Mouse (Mus musculus): ENCODE measurements around the gene Pou5f1. TPM values are rescaled to one million over a fixed set of nuclear protein-coding genes. Genes with fewer than 3 reads are reported as not detected.
A peak's percentile ranks its signal among the peaks of the same experiment; 100 is the strongest.
"Not testable (repeated sequence)": the region's sequence is repeated elsewhere in the genome, so short reads cannot be mapped to it uniquely, and the experiment has no call there.

Gene Pou5f1
- polyA plus RNA-seq, 1 experiment: not detected

DNA sequence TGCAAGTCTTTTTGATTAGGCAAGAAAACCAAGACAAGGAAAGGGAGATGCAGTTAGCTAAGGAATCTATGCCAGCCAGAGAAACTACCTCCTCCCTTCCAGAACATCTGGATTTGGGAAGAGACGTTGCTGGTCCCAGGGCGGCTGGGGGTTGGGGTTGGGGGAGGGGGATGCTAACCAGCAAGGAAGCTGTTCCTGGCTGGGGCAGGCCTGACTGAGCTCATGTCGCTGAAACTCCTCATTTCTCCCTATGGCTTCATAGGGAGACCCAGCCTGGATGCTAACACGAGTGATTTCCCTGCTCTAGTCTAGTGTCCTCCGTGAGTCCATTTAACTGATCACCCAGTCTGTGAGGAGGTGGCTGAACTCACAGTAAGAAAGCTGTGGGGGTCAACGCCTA, 3.6 kb upstream of the Pou5f1 start:
- TF ChIP-seq CTCF (IDR thresholded peaks at IDR 0.05; ENCODE audit: borderline replicate concordance, extremely low read depth, insufficient read depth, insufficient read length) (no peak), POLR2A (IDR thresholded peaks at IDR 0.05; ENCODE audit: borderline replicate concordance, extremely low read depth, insufficient read depth, insufficient read length, poor library complexity, severe bottlenecking) (no peak)

DNA sequence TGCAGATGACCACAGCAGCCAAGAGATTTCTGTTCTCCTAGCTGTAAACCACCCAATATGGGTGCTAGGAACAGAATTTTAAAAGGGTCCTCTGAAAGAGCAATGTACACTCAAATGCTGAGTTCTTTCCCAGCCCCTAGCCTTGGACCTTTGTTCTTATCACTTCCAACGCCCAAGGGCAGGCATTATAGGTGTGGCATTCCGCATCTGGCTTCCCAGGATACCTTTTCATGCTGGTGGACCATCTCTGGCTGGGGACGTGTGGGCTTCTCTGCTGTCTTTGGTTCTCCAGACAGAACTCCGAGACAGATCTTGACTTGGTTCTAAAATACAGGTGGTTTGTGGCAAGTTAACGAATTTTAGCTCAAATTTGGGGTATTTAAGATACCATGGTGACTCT, 3.1 kb upstream of the Pou5f1 start:
- TF ChIP-seq CTCF (IDR thresholded peaks at IDR 0.05; ENCODE audit: borderline replicate concordance, extremely low read depth, insufficient read depth, insufficient read length) (no peak), POLR2A (IDR thresholded peaks at IDR 0.05; ENCODE audit: borderline replicate concordance, extremely low read depth, insufficient read depth, insufficient read length, poor library complexity, severe bottlenecking) (no peak)
- no peak for DNase-seq (ENCODE audit: low read depth)

More for the DNA sequence above, 3.6 kb upstream of the Pou5f1 start:
- no peak for DNase-seq (ENCODE audit: low read depth)

DNA sequence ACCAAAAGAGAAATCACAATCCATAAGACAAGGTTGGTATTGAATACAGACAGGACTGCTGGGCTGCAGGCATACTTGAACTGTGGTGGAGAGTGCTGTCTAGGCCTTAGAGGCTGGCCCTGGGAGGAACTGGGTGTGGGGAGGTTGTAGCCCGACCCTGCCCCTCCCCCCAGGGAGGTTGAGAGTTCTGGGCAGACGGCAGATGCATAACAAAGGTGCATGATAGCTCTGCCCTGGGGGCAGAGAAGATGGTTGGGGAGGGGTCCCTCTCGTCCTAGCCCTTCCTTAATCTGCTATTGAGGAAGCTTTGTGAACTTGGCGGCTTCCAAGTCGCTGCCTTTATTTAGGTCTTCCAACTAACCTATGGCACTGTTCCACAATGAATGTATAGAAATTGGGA, 2.0 kb upstream of the Pou5f1 start:
- no peak for DNase-seq (ENCODE audit: low read depth)
- TF ChIP-seq POLR2A (IDR thresholded peaks at IDR 0.05; ENCODE audit: borderline replicate concordance, extremely low read depth, insufficient read depth, insufficient read length, poor library complexity, severe bottlenecking) (no peak), CTCF (IDR thresholded peaks at IDR 0.05; ENCODE audit: borderline replicate concordance, extremely low read depth, insufficient read depth, insufficient read length) (no peak)

DNA sequence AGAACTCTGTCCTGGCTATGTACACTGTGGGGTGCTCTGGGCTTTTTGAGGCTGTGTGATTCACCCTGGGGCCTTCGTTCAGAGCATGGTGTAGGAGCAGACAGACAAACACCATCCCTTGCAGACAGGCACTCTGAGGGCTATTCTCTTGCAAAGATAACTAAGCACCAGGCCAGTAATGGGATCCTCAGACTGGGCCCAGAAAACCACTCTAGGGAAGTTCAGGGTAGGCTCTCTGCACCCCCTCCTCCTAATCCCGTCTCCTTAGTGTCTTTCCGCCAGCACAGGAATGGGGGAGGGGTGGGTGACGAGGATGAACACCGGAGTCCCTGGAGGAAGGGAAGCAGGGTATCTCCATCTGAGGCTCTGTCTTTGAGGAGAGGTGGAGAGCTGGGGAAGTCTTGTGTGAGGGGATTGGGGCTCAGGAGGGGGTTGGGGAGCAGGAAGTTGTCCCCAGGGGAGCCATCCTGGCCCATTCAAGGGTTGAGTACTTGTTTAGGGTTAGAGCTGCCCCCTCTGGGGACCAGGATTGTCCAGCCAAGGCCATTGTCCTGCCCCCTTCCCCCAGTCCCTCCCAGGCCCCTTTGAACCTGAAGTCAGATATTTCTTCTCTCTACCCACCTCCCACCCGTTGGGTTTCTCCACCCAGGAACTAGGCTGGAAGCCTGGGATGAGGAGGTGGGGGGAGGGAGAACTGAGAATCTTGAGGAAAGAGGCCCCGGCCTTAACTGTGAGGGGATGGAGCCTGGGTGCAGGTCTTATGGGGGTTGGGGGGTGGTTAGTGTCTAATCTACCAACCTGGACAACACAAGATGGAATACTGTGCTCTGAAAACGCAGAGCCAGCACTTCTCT, 963 bp upstream of the Pou5f1 start:
- TF ChIP-seq POLR2A (IDR thresholded peaks at IDR 0.05; ENCODE audit: borderline replicate concordance, extremely low read depth, insufficient read depth, insufficient read length, poor library complexity, severe bottlenecking) (no peak), CTCF (IDR thresholded peaks at IDR 0.05; ENCODE audit: borderline replicate concordance, extremely low read depth, insufficient read depth, insufficient read length) (no peak)
- DNase-seq (ENCODE audit: low read depth): no peak

DNA sequence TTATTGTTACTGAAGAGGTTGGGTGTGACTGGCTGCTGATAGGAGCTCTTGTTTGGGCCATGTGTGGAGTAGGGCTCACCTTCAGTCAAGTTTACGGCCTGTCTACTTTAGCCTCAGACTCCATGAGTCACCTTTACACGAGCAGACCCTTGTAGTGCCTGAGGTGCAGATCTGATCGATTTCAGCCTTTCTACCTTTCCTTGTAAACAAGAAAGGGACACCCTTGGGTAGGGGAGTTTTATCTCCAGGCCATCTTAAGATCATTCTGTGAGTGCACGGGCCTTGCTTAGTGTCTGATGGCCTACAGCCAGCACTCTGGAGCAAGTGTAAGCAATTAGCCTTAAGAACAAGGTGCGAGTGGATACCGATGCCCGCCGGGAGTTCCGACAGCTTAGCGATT, 1.1 kb downstream of the Pou5f1 start:
- DNase-seq (ENCODE audit: low read depth): no peak
- TF ChIP-seq POLR2A (IDR thresholded peaks at IDR 0.05; ENCODE audit: borderline replicate concordance, extremely low read depth, insufficient read depth, insufficient read length, poor library complexity, severe bottlenecking): no peak
- TF ChIP-seq CTCF (IDR thresholded peaks at IDR 0.05; ENCODE audit: borderline replicate concordance, extremely low read depth, insufficient read depth, insufficient read length): no peak

DNA sequence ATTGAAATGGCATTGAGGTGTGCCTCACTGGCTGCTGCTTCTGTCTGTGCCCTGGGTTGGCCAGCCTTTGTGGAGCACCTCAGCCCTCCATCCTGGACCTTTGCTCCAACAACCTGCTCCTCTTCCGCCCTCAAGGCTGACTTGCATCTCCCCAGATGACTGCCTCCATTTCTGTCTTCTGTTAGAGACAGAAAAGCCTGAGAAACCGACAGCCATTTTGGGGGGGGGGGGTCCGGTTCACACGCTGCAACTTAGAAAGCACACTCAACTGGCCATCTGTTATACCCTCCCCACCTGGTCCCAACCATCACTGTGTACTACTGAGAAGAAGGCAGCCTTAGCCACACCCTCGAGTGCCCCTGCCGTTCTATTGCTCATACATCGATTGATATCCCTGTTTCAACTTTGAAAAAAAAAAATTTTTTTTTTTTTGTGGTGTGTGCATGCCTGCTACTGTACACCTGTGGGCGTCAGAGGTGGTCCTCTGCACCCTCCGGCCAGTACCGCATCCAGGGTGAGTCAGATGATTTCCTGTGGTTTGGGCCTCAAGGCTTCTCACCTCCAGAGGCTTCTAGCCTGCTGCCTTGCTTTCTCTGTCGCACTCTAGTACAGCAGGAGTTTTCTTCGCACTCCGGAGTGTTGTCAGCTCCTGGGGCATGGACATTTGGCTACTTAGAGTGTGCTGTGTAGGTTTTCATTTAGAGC, 1.9 kb downstream of the Pou5f1 start:
- TF ChIP-seq CTCF (IDR thresholded peaks at IDR 0.05; ENCODE audit: borderline replicate concordance, extremely low read depth, insufficient read depth, insufficient read length) (no peak), POLR2A (IDR thresholded peaks at IDR 0.05; ENCODE audit: borderline replicate concordance, extremely low read depth, insufficient read depth, insufficient read length, poor library complexity, severe bottlenecking) (no peak)
- no peak for DNase-seq (ENCODE audit: low read depth)

DNA sequence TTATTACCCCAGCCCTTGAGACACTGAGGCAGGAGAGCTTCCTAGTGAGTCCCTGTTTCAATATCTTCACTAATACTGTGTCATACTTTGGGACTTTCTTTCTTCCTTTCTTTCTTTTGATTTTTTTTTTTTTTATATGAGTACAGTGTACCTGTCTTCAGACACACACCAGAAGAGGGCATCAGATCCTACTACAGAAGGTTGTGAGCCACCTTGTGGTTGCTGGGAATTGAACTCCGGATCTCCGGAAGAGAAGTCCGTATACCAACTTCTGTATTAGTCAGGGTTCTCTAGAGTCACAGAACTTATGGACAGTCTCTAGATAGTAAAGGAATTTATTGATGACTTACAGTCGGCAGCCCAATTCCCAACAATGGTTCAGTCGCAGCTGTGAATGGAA, 2.5 kb downstream of the Pou5f1 start:
- not testable (repeated sequence) for DNase-seq (ENCODE audit: low read depth)

DNA sequence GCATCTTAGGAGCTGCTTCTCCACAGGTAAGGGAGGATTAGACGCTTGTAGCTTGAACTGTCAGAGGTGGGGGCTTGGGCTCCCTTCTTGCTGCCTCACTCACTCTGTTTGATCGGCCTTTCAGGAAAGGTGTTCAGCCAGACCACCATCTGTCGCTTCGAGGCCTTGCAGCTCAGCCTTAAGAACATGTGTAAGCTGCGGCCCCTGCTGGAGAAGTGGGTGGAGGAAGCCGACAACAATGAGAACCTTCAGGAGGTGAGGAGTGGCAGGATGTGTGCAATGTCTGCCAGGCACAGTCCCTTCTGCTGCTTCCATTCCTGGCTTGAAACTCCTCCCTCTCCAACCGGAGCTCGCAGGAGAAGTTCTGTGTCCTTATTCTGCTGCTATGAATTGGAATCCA, 3.5 kb downstream of the Pou5f1 start:
- TF ChIP-seq POLR2A (IDR thresholded peaks at IDR 0.05; ENCODE audit: borderline replicate concordance, extremely low read depth, insufficient read depth, insufficient read length, poor library complexity, severe bottlenecking): no peak
- peak; percentile 50; the same call in 1 of the 2 replicates for TF ChIP-seq CTCF (IDR thresholded peaks at IDR 0.05; ENCODE audit: borderline replicate concordance, extremely low read depth, insufficient read depth, insufficient read length)
- DNase-seq (ENCODE audit: low read depth): peak; percentile 76

DNA sequence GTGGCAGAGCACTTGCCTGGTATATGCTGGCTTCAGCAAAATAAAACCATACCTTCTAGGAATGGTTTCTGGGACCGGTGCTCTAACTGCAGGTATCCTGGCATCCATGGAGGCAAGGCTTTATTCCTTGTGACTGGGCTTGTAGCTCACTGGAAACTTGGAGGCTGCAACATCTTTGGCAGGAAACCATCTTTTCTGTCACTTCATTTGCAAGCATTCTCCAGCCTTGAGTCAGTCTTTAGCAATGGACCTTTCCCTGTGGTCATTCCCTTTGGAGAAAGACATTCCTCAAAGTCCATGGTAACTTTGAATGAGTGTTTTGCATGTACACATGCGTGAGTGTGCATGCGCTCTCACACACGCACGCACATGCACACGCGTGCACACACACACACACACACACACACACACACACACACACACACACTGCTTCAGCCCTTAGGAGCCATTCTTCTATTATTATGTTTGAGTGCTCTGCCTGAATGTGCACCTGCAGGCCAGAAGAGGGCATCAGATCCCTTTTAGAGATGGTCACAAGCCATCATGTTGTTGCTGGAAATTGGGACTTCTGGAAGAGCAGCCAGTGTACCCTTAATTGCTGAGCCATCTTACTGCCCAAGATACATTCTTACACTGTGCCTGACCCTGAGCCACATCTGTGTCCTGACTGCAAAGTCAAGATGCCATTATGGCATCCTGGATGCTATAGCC, 7.3 kb downstream of the Pou5f1 start:
- TF ChIP-seq POLR2A (IDR thresholded peaks at IDR 0.05; ENCODE audit: borderline replicate concordance, extremely low read depth, insufficient read depth, insufficient read length, poor library complexity, severe bottlenecking): no peak
- TF ChIP-seq CTCF (IDR thresholded peaks at IDR 0.05; ENCODE audit: borderline replicate concordance, extremely low read depth, insufficient read depth, insufficient read length): peak; percentile 53; the same call in 1 of the 2 replicates
- DNase-seq (ENCODE audit: low read depth): peak; percentile 40

DNA sequence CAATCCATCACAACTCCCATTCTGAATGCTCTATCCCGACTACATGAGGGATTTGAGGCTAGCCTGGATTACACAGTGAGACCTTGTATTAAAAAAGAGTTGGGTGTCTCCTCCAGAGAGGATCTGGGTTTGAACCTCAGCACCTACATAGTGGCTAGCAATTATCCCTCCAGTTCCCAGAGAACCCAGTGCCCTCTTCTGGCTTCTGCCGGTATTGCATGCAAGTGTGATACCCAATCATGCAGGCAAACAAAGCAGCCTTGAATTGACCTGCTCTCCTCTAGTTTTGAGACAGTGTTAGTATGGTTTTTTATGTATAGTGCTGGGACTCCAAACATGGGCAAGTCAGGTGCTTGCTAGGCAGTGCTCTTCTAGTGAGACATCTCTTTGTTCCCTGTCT, 8.1 kb downstream of the Pou5f1 start:
- peak; percentile 61 for DNase-seq (ENCODE audit: low read depth)
- no peak for TF ChIP-seq POLR2A (IDR thresholded peaks at IDR 0.05; ENCODE audit: borderline replicate concordance, extremely low read depth, insufficient read depth, insufficient read length, poor library complexity, severe bottlenecking)
- peak; percentile 73 for TF ChIP-seq CTCF (IDR thresholded peaks at IDR 0.05; ENCODE audit: borderline replicate concordance, extremely low read depth, insufficient read depth, insufficient read length)

DNA sequence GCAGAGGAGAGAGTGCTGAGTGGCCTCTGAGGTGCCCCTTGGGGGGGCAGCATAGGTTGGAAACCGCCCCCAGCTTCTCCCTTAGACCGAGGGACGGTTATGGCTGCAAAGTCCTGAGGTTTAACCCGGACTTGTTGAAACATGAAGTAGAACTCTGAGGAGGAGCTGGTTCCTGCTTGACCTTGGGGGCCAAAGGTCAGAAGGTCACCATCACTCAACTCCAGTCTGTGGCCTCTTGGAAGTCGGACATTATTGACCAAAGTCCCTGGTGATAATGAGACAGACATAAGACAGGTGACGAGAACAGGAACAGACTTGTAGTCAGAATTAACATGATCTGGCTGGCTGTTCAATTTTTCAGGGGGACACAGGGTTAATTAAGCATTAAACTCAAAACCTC, 8.9 kb downstream of the Pou5f1 start:
- no peak for DNase-seq (ENCODE audit: low read depth)
- no peak for TF ChIP-seq CTCF (IDR thresholded peaks at IDR 0.05; ENCODE audit: borderline replicate concordance, extremely low read depth, insufficient read depth, insufficient read length)
- TF ChIP-seq POLR2A (IDR thresholded peaks at IDR 0.05; ENCODE audit: borderline replicate concordance, extremely low read depth, insufficient read depth, insufficient read length, poor library complexity, severe bottlenecking): no peak
